Mouse (Mus musculus) cerebellum, adult 2 months (tissue): ENCODE measurements around the gene Insr. TPM values are rescaled to one million over a fixed set of nuclear protein-coding genes. Genes with fewer than 3 reads are reported as not detected.
"Not testable (repeated sequence)": the region's sequence is repeated elsewhere in the genome, so short reads cannot be mapped to it uniquely, and the experiment has no call there.

Source experiments
- DNase-seq, 2 experiments: peaks; one replicate each; pipeline ENCODE4 v3.0.0; 2021
- H3K27ac ChIP-seq: fragments of 200-500 bp; 2 replicates; pipeline ENCODE4 v1.5.1; 2012; ENCODE audit warnings: low read length, control low read depth, inconsistent platforms; ENCODE audit not compliant: insufficient read depth
- H3K27me3 ChIP-seq: fragments of 200-500 bp; 2 replicates; pipeline ENCODE4 v1.6.1; 2012; ENCODE audit warnings: inconsistent platforms, mild to moderate bottlenecking, low read length, moderate library complexity; ENCODE audit not compliant: control insufficient read depth, insufficient read depth
- H3K4me1 ChIP-seq: fragments of 200-500 bp; 2 replicates; pipeline ENCODE4 v1.6.1; 2011; ENCODE audit warnings: low read length; ENCODE audit not compliant: control insufficient read depth, insufficient read depth
- H3K4me3 ChIP-seq: fragments of 200-500 bp; replicated peaks from 2 replicates; pipeline ENCODE3; 2011; ENCODE audit warnings: mild to moderate bottlenecking, low read depth, low read length, control low read depth; ENCODE audit not compliant: insufficient read depth
- CTCF ChIP-seq: fragments of 200-500 bp; IDR thresholded peaks from 2 replicates; pipeline ENCODE4 v1.5.1; 2011; ENCODE audit warnings: low read depth, mild to moderate bottlenecking, control low read depth, low read length, moderate library complexity, borderline replicate concordance; ENCODE audit not compliant: insufficient read depth
- POLR2A ChIP-seq: fragments of 200-500 bp; IDR thresholded peaks from 2 replicates; pipeline ENCODE4 v1.6.1; 2011; ENCODE audit warnings: low read length, control low read depth, borderline replicate concordance; ENCODE audit not compliant: insufficient read depth
- WGBS: fragments of 180-500 bp; shearing (Covaris S2); methylation state at CpG from one replicate; pipeline ENCODE4 v1.1.7; 2018; 5-methylcytosine and 5-hydroxymethylcytosine counted together
- polyA plus RNA-seq: library from polyadenylated mRNA; depleted of rRNA; stranded (reverse); fragments of >200 nt; gene quantifications from 2 replicates; pipeline ENCODE4 v1.2.3, GENCODE M21; 2012; rRNA removed

Insr gene
- 16.2 and 17.5 TPM in 2 replicates for polyA plus RNA-seq

DNA sequence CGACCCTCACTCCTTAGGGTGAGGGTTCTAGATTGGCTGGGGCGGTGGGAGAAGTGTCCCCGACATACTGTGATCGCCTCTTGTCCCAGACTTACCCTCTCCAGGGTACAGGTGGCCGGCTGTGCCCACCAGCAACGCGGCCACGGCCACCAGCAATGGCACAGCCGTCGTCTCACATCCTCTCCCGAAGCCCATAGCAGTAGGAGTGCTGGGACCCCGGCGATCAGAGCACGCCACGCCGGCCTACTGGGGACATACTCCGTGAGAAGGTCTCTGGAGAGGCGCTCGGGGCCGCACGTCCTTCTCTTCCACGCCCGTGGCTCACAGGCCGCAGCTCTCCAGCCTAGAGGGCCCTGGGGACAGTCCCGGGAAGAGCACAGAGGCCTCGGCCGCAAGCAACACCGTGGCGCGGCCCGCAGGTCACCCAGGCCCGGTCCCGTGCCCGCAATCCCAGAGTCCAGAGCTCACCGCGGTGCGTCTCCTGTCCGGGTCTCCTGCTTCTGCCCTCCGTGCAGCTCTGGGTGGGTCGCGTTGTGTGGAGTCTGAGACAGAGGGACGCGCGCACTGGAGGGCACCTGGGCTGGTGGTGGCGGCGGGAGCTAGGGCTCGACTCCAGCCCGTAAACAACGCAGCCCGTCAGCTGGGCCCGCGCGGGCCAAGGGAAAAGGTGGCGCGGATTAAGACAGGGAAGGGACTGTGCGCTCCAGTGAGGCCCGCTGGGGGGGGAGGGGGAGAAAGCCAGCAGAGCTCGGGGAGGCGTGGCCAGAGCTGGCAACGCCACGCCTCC lies at the start of gene Insr:
TSS of gene Insr (minus strand) at position 684 of the 787 bp plus-strand sequence.
- Histone ChIP-seq H3K4me3 (peak within 1 kb of the TSS; percentile 65), H3K27ac (peak within 1 kb of the TSS; percentile 45), H3K27me3 (no peaks in the 10 kb centered on the region), H3K4me1 (peaks cover 12% of the 10 kb centered on the region)
- DNase-seq: peak; percentile 95 to 96
- peak; percentile 78 for TF ChIP-seq POLR2A
- no peak for TF ChIP-seq CTCF
- WGBS: under 1% methylated on average over 61 of the region's 61 CpGs

DNA sequence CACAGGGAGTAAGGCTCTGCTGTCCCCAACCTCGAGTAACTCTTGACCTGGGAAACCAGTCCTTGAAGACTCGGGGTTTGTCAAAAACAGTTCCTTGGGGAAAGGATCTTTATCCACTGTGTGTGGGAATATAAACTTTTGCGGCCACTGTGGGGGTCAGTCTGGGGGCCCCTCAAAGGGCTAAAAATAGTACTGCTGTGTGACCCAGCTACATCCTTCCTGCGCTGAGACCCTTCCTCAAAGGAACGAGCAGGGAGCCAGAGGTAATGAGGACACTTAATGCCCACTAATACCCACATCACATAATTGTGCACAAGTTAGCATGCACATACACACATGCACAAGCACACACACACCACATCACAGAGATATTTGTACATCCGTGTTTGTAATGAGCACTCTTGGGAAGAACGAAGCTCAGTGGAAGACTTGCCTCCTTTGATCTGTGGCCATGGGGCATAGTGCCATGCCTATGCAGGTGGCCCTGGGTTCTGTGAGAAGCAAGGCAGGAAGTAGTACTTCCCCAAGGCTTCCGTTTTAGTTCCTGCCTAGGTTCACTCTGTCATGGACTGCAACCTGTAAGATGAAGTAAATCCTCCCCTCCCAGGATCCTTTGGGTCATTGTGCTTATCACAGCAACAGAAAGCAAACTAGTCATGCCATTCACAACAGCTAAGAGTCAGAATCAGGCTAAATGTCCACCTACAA lies 48.3 kb upstream of the Insr start:
- DNase-seq: no peak
- Histone ChIP-seq H3K4me3 (no peak overlapping the region), H3K27me3 (no peaks in the 10 kb centered on the region), H3K27ac (no peak overlapping the region), H3K4me1 (no peaks in the 10 kb centered on the region)
- TF ChIP-seq CTCF: no peak
- WGBS: 61% methylated on average over 8 of the region's 8 CpGs

DNA sequence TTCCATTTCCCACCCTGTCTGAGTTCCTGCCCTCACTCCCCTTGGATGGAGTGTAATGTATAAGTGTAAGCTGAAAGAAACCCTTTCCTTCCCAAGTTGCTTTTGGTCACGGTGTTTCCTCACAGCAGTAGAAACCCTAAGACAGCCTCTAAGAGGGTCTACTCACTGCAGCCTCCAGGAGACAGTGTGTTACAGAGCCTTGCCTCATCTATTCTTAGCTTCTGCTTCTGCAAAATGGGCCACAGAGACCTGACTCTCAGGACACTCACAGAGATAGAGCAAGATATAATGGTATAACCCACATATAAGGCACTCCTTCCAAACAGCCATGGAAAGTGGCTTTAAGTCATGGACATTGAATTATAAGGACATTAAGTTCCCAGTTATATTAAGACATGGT lies 47.6 kb upstream of the Insr start:
- H3K4me1 ChIP-seq: no peaks in the 10 kb centered on the region
- no peak for DNase-seq
- TF ChIP-seq POLR2A: no peak
- TF ChIP-seq CTCF: no peak
- no peaks in the 10 kb centered on the region for H3K27me3 ChIP-seq
- H3K27ac ChIP-seq: no peak overlapping the region
- no peak overlapping the region for H3K4me3 ChIP-seq
- 73% methylated on average over 1 of the region's 1 CpGs for WGBS

DNA sequence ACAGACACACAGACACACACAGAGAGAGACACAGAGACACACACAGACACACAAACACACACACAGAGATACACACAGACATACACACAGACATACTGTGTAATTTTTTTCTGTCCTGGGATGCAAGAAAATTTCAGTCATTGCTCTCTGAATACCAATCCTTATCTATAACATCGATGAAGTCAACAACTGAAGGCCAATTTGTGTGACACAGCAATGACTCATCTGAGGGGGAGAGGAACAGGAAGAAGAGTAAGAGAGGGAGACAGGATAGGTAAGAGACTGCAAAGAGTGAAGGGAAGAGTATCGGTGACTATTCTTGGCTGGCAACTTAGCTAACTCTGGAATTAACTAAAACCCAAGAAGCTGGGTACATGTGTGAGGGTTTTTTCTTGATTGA lies 44.8 kb upstream of the Insr start:
- H3K4me3 ChIP-seq: no peak overlapping the region
- DNase-seq: no peak
- H3K27me3 ChIP-seq: no peaks in the 10 kb centered on the region
- H3K4me1 ChIP-seq: no peaks in the 10 kb centered on the region
- TF ChIP-seq POLR2A (no peak), CTCF (no peak)
- no peak overlapping the region for H3K27ac ChIP-seq
- 89% methylated on average over 2 of the region's 2 CpGs for WGBS

DNA sequence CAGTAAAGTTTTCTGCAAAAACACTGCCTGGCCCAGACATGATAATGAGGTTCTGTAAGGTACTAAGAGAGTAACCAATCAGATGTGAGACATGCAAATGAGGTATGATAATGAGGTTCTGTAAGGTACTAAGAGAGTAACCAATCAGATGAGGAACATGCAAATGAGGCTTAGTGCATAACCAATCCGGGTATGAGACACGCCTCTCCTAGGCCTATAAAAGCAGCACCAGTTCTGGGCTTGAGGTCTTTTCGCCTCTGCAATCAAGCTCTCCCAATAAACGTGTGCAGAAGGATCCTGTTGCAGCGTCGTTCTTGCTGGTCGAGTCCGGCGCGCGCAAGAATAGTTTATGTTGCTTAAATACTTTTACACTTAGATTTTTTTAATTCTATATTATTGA lies 39.9 kb upstream of the Insr start:
- DNase-seq, H3K27me3 ChIP-seq, H3K27ac ChIP-seq, H3K4me3 ChIP-seq, H3K4me1 ChIP-seq: not testable (repeated sequence)
- WGBS: 94% methylated on average over 11 of the region's 11 CpGs

DNA sequence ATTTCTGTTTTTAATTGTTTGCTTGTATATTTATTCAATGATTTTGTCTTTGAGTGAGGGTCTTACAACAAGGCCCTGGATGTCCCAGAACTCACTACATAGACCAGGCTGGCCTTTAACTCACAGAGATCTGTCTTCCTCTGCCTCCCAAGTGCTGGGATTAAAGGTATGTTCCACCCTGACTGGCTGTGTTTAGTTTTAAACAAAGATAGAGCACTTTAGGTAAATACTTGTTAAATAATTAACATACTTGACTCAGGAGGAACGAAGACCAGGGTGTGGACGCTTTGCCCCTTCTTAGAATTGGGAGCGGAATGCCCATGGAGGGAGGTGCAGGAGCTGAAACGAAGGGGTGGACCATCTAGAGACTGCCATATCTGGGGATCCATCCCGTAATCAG lies 37.2 kb upstream of the Insr start:
- DNase-seq: no peak
- TF ChIP-seq POLR2A (no peak), CTCF (no peak)
- no peak overlapping the region for H3K4me3 ChIP-seq
- no peak overlapping the region for H3K27ac ChIP-seq
- H3K27me3 ChIP-seq: no peaks in the 10 kb centered on the region
- H3K4me1 ChIP-seq: no peaks in the 10 kb centered on the region
- WGBS: 92% methylated on average over 5 of the region's 5 CpGs

DNA sequence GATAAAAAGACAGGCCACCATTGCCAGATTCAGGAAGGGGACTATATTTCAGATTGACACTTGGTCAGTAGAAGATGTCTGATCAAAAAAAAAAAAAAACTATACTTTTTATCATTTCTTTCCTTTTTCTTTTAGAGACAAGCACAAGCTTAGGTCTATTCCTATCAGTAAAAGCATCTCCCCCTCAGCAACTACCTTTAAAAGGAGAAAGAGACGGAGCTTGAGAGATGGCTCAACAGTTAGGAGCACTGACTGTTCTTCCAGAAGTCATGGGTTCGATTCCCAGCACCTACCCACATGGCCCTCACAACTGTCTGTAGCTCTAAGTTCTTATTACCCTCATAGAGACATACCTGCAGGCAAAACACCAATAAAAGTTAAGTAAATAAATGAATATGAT lies 34.9 kb upstream of the Insr start:
- no peak overlapping the region for H3K27ac ChIP-seq
- H3K4me3 ChIP-seq: no peak overlapping the region
- DNase-seq: no peak
- TF ChIP-seq CTCF: no peak
- no peak for TF ChIP-seq POLR2A
- H3K4me1 ChIP-seq: no peaks in the 10 kb centered on the region
- 68% methylated on average over 2 of the region's 2 CpGs for WGBS
- H3K27me3 ChIP-seq: no peaks in the 10 kb centered on the region

DNA sequence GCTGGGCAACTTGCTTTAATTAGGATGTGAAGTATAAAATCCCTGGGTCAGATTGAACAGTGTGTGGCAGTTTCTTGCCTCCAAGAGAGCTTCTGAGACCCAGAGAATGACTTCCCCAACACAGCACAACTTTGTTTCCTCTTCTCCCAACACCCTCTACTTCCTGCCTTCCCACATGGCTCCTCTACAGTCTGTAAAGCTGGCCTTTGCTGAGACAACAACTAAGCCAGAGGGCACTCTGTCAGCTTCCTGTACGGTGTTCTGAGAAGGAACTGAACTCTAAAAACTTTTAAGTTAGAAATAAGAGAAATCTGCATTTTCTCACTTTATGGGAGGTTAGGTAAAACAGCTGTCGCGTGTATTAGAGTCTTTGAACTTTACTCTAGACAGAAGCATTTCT lies 34.4 kb upstream of the Insr start:
- no peak for TF ChIP-seq CTCF
- no peak for TF ChIP-seq POLR2A
- DNase-seq: no peak

DNA sequence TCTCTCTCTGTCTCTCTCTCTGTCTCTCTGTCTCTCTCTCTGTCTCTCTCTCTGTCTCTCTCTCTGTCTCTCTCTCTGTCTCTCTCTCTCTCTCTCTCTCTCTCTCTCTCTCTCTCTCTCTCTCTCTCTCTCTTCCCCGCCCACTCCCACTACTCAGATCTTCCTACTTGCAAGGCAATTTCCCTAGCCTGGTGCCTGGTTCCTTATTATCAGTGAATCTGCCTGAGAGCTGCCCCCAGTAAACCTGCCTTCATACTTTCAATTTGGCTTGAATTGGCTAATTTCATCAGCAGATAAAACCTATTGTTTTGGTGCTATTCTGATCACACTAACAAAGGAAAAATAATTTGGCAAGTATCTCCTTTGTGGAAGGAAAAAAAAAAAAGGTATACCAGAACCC lies 34.0 kb upstream of the Insr start:
- H3K4me3 ChIP-seq, H3K27me3 ChIP-seq, DNase-seq, H3K4me1 ChIP-seq, H3K27ac ChIP-seq: not testable (repeated sequence)
- 75% methylated on average over 1 of the region's 1 CpGs for WGBS

More for the DNA sequence above, 34.4 kb upstream of the Insr start:
- no peak overlapping the region for H3K27ac ChIP-seq
- WGBS: 75% methylated on average over 3 of the region's 3 CpGs
- H3K4me1 ChIP-seq: no peaks in the 10 kb centered on the region
- no peaks in the 10 kb centered on the region for H3K27me3 ChIP-seq
- H3K4me3 ChIP-seq: no peak overlapping the region
